Mouse (Mus musculus) c-Kit-positive CD71-positive TER-119-positive erythroid progenitor cells, embryonic 14.5 days (primary cell): ENCODE results near the gene Flcn.

Experiments
- DNase-seq: peaks from one replicate; pipeline ENCODE4 v3.0.0-alpha.2; 2013; ENCODE audit warnings: low spot score

Flcn gene

GRCm38 (mm10) chr11:59769307-59769706 is 40.5 kb downstream of the Flcn start:
- DNase-seq = no peak

- no peak for DNase-seq
These were observed 49.0 kb downstream of the Flcn start for GRCm38 (mm10) chr11:59760796-59761195.

DNA sequence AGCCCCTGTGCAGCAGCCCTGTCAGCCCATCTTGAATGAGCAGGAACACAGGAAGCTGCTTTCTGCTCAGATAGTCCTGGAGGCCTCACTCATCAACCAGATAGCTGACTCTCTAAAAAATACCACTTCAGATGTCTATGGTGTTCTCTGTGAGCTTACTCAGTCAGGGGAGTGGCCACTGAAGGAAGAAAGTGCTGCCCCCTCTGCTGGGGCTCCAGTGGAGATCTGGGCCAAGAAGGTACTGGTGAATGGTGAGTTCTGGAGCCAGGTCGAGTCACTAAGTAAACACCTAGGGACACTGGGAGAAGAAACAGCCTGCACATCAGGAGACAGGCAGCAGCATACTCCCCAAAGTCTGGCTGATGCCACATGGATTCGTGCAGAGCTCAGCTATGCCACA is 50.2 kb downstream of the Flcn start:
- no peak for DNase-seq

DNA sequence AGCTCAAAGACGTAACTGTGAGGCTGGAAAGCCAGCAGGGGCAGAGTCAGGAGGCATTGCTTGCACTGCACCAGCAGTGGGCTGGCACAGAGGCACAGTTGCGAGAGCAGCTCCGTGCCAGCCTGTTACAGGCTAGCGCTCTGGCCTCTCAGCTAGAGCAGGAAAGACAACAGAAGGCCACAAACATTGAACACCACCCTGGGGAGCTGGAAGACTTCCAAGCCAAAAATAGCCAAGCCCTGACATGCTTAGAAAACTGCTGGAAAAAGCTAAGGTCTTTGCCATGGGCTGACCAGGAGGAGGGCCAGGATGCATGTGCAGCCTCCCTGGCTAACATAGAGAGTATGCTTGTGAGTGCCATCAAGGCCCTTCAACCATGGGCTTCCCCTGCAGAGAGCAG is 50.6 kb downstream of the Flcn start:
- no peak for DNase-seq

GRCm38 (mm10) chr11:59758191-59758985 is 51.4 kb downstream of the Flcn start:
- DNase-seq = no peak

DNA sequence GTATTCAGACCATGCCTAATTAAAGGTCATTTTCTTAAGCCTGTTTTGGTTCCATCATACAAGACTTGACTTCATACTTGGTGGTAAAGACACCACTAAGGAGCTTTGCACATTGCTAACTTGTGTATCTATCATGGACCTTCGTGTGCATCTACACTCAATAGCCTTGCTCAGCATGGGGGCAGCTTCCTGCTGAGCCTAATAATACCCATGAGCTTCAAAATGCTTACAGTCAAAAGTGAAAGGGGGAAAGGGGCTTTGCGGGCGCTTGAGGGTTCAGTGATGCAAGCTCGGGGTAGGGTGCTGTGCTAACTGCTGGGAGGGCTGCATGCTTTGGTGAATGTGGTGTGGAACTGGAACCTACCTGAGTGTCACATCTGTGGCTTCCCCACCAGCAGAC is 53.5 kb downstream of the Flcn start:
- no peak for DNase-seq

DNA sequence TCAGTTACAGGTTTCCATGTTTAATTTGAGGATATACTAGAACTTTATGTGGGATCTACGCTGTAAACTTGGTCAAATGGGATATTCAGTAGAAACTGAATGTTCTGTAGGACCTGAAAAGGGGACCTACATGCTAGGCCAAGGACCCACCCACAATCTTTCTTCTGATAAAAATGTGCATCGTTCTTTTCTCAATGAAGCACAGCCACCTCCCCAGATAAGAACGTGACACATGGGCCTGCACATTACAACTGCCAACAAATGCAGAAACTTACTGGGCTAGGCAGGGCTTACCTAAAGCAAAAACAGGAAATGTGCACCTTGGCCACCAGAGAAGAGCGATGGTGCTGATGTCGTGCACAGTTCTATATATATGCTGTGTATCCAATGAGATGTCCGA is 55.3 kb downstream of the Flcn start:
- DNase-seq = no peak

- no peak for DNase-seq
These were observed 60.8 kb downstream of the Flcn start for GRCm38 (mm10) chr11:59749050-59749449.

- DNase-seq = peak; percentile 21
These were observed 63.2 kb downstream of the Flcn start for GRCm38 (mm10) chr11:59746614-59747013.

- no peak for DNase-seq
These were observed 64.0 kb downstream of the Flcn start for GRCm38 (mm10) chr11:59745851-59746250.

DNA sequence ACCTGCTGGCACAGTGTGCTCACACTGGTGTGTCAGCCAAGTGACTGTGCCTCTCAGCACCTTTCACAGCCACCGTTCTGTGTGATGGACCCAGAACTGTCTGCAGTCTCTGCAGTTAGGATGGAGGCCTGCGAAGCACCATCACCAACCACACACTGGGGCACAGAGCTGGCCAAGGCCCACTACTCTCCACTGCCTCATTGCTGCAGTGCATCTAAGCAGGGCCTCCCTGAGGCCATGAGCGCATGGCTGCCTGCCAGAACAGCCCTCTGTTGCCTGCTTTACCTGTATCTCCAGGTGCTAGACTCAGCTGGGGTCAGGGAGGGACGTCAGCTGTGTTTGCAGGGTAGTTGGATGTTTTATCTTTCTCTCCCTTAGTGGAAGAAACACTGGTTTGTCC is 65.4 kb downstream of the Flcn start:
- no peak for DNase-seq

DNA sequence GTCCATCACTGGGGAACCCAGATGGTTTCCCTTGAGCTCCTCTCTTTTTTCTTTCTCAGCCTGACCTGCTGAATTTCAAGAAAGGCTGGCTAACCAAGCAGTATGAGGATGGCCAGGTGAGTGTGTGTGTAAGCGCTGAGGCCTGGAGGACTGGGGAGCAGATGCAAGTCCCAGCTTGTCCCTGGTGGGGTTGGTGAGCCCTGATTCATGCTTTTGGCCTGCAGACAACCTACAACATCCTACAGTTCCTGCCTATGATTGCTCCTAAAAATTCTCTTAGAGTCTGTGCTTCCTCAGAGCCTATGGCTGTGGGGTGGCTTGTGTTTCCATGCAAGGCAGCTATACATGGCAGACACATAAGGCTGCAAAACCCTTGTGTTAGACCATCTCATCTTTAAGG is 66.1 kb downstream of the Flcn start:
- no peak for DNase-seq

- DNase-seq = no peak
These were observed 66.5 kb downstream of the Flcn start for GRCm38 (mm10) chr11:59743307-59743706.

- no peak for DNase-seq
These were observed 67.9 kb downstream of the Flcn start for GRCm38 (mm10) chr11:59741915-59742314.
